Mouse (Mus musculus): ENCODE results near the gene Syngr3. TPM values are rescaled to one million over a fixed set of nuclear protein-coding genes. Genes with fewer than 3 reads are reported as not detected.

Gene Syngr3
- polyA plus RNA-seq, 1 experiment from 2014 or later = 8.2 TPM

DNA sequence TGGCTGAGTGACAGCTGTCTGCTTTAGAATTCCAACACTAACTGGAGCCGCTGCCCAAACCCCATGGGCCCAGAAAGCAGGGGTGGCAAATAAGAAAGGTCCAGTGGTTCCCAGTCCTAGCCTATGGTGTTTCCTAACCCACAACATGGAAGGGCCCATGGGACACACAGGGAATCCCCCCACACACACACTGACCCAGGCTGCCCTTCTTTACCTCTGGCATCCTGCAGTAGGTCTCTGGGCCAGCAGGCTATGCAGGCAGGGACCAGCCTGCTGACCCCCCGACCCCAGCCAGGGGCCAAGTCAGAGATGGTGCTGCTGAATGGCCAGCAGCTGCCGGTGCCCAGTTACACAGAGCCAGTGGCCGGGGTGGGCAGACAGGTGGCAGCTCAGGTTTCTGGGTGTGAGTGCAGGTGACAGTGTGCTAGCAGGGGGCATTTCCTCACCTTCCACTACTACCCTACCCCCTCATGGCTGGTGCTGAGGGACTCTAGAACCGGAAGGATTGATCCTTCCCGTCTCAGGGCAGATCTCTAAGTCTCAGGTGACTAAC, 46.9 kb downstream of the Syngr3 start:
- ATAC-seq (ENCODE audit: low read depth) (no peak), DNase-seq (ENCODE audit: low spot score) (no peak)
- Histone ChIP-seq H3K36me3 (ENCODE audit: control insufficient read depth, insufficient read depth, low read length) (peaks cover 27% of the 10 kb centered on the region), H3K4me2 (ENCODE audit: low read depth, low read length) (no peak overlapping the region), H3K4me1 (ENCODE audit: control insufficient read depth, insufficient read depth, low read length) (peaks cover 33% of the 10 kb centered on the region), H3K9me3 (ENCODE audit: control insufficient read depth, low read length) (no peaks in the 10 kb centered on the region), H3K9ac (ENCODE audit: low read depth, low read length) (no peak overlapping the region), H3K27ac (replicated peaks; ENCODE audit: low read depth, low read length) (no peak overlapping the region), H3K4me3 (ENCODE audit: low read depth, low read length) (no peak overlapping the region), H3K27me3 (replicated peaks; ENCODE audit: control insufficient read depth, insufficient read depth, low read length) (no peaks in the 10 kb centered on the region)
- 53% methylated on average over 6 of the region's 6 CpGs for WGBS

- no peak overlapping the region for H3K4me2 ChIP-seq (ENCODE audit: low read depth, low read length)
- DNase-seq (ENCODE audit: low spot score) (no peak), ATAC-seq (ENCODE audit: low read depth) (no peak)
- no peak overlapping the region for H3K9ac ChIP-seq (ENCODE audit: low read depth, low read length)
- peaks cover 33% of the 10 kb centered on the region for H3K4me1 ChIP-seq (ENCODE audit: control insufficient read depth, insufficient read depth, low read length)
- no peak overlapping the region for H3K27ac ChIP-seq (replicated peaks; ENCODE audit: low read depth, low read length)
- H3K4me3 ChIP-seq (ENCODE audit: low read depth, low read length) = no peak overlapping the region
- H3K36me3 ChIP-seq (ENCODE audit: control insufficient read depth, insufficient read depth, low read length) = peaks cover 24% of the 10 kb centered on the region
- 93% methylated on average over 14 of the region's 14 CpGs for WGBS
- H3K27me3 ChIP-seq (replicated peaks; ENCODE audit: control insufficient read depth, insufficient read depth, low read length) = no peaks in the 10 kb centered on the region
- no peaks in the 10 kb centered on the region for H3K9me3 ChIP-seq (ENCODE audit: control insufficient read depth, low read length)
Observed at GRCm38 (mm10) chr17:24641944-24642343, 47.8 kb downstream of the Syngr3 start.

DNA sequence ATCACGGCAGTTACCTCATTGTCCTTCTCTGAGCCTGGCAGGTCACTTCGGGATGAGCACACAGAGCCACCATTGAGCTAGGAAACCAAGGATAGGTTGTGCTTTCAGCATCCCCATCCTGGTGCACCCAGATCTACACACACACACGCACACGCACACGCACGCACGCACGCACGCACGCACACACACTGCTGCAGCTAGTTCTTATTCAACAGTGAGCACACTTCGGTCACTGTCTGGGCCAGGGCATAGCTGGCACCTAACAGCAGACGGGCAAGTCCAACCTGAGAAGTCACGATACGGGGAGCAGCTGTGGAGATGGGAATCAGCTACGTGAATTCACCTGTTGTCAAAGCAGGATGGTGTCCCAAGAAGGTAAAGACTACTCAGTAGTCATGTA, 49.2 kb downstream of the Syngr3 start:
- Histone ChIP-seq H3K9me3 (ENCODE audit: control insufficient read depth, low read length) (no peaks in the 10 kb centered on the region), H3K36me3 (ENCODE audit: control insufficient read depth, insufficient read depth, low read length) (peaks cover 22% of the 10 kb centered on the region), H3K27ac (replicated peaks; ENCODE audit: low read depth, low read length) (peak overlapping the region; percentile 93), H3K4me1 (ENCODE audit: control insufficient read depth, insufficient read depth, low read length) (peaks cover 33% of the 10 kb centered on the region), H3K27me3 (replicated peaks; ENCODE audit: control insufficient read depth, insufficient read depth, low read length) (no peaks in the 10 kb centered on the region), H3K9ac (ENCODE audit: low read depth, low read length) (no peak overlapping the region), H3K4me3 (ENCODE audit: low read depth, low read length) (no peak overlapping the region), H3K4me2 (ENCODE audit: low read depth, low read length) (no peak overlapping the region)
- DNase-seq (ENCODE audit: low spot score) (no peak), ATAC-seq (ENCODE audit: low read depth) (no peak)
- 95% methylated on average over 15 of the region's 15 CpGs for WGBS

DNA sequence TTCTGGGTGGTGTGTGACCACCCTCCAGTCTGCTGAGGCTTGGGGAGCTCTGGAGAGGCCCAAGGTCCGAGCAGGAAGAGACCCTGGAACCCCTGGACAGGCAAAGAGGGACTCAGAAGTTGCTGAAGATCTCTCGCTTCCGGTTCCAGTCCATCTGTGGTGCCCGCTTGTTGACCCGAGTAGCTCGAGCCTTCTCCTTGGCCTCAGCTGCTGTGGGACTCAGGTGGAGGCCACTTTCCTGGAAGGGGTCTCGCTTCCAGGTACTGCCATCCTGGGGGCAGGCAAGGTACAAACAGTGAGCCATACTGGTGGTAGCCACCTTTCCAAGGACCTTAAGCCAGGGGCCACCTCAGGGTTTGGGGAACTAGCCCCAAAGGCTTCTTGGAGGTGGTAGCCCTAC, 49.6 kb downstream of the Syngr3 start:
- peak overlapping the region; percentile 35; the same call in 1 of the 2 replicates for H3K9ac ChIP-seq (ENCODE audit: low read depth, low read length)
- peaks cover 22% of the 10 kb centered on the region for H3K36me3 ChIP-seq (ENCODE audit: control insufficient read depth, insufficient read depth, low read length)
- H3K9me3 ChIP-seq (ENCODE audit: control insufficient read depth, low read length) = no peaks in the 10 kb centered on the region
- WGBS = 89% methylated on average over 7 of the region's 7 CpGs
- peak overlapping the region; percentile 93 for H3K27ac ChIP-seq (replicated peaks; ENCODE audit: low read depth, low read length)
- peak overlapping the region; percentile 19; the same call in 1 of the 2 replicates for H3K4me2 ChIP-seq (ENCODE audit: low read depth, low read length)
- DNase-seq (ENCODE audit: low spot score) = no peak
- H3K4me3 ChIP-seq (ENCODE audit: low read depth, low read length) = no peak overlapping the region
- no peak for ATAC-seq (ENCODE audit: low read depth)
- H3K4me1 ChIP-seq (ENCODE audit: control insufficient read depth, insufficient read depth, low read length) = peaks cover 29% of the 10 kb centered on the region
- H3K27me3 ChIP-seq (replicated peaks; ENCODE audit: control insufficient read depth, insufficient read depth, low read length) = no peaks in the 10 kb centered on the region

DNA sequence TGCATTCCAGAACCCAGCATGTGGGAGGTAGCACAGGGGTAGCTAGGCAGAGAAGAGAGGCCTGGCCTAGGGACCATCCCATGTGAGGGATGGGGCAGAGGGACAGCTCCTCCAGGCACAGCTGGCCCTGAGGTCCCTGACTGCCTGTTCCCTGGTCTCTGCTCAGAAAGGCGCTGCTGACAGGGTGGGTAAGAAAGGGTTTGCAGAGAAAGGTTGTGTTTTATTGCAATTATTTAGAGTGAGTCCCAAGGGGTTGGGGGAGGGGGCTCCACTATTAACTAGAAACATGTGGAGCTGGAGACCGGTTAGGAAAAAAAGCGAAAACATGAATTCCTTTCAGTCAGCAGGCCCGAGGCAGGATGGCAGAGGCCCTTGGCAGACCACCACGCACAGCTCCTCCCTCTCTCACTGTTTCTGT, 50.2 kb downstream of the Syngr3 start:
- peaks cover 23% of the 10 kb centered on the region for H3K4me1 ChIP-seq (ENCODE audit: control insufficient read depth, insufficient read depth, low read length)
- peak overlapping the region; percentile 19 for H3K4me2 ChIP-seq (ENCODE audit: low read depth, low read length)
- H3K27me3 ChIP-seq (replicated peaks; ENCODE audit: control insufficient read depth, insufficient read depth, low read length) = no peaks in the 10 kb centered on the region
- peak overlapping the region; percentile 93 for H3K27ac ChIP-seq (replicated peaks; ENCODE audit: low read depth, low read length)
- 12% methylated on average over 5 of the region's 5 CpGs for WGBS
- ATAC-seq (ENCODE audit: low read depth) (peak; percentile 47), DNase-seq (ENCODE audit: low spot score) (peak; percentile 88)
- H3K36me3 ChIP-seq (ENCODE audit: control insufficient read depth, insufficient read depth, low read length) = peaks cover 22% of the 10 kb centered on the region
- H3K9ac ChIP-seq (ENCODE audit: low read depth, low read length) = peak overlapping the region; percentile 35; the same call in 1 of the 2 replicates
- H3K9me3 ChIP-seq (ENCODE audit: control insufficient read depth, low read length) = no peaks in the 10 kb centered on the region
- H3K4me3 ChIP-seq (ENCODE audit: low read depth, low read length) = no peak overlapping the region

GRCm38 (mm10) chr17:24638840-24639239, 50.9 kb downstream of the Syngr3 start:
- Histone ChIP-seq H3K27me3 (replicated peaks; ENCODE audit: control insufficient read depth, insufficient read depth, low read length) (no peaks in the 10 kb centered on the region), H3K27ac (replicated peaks; ENCODE audit: low read depth, low read length) (peak overlapping the region; percentile 93), H3K9me3 (ENCODE audit: control insufficient read depth, low read length) (no peaks in the 10 kb centered on the region), H3K9ac (ENCODE audit: low read depth, low read length) (peak overlapping the region; percentile 35; the same call in 1 of the 2 replicates), H3K4me1 (ENCODE audit: control insufficient read depth, insufficient read depth, low read length) (peaks cover 19% of the 10 kb centered on the region), H3K36me3 (ENCODE audit: control insufficient read depth, insufficient read depth, low read length) (peaks cover 22% of the 10 kb centered on the region), H3K4me2 (ENCODE audit: low read depth, low read length) (no peak overlapping the region; the same call in 1 of the 2 replicates), H3K4me3 (ENCODE audit: low read depth, low read length) (no peak overlapping the region)
- peak; percentile 69 for DNase-seq (ENCODE audit: low spot score)
- ATAC-seq (ENCODE audit: low read depth) = peak; percentile 46
- WGBS = 40% methylated on average over 9 of the region's 9 CpGs

- H3K27me3 ChIP-seq (replicated peaks; ENCODE audit: control insufficient read depth, insufficient read depth, low read length) = no peaks in the 10 kb centered on the region
- peak overlapping the region; percentile 35; the same call in 1 of the 2 replicates for H3K9ac ChIP-seq (ENCODE audit: low read depth, low read length)
- H3K9me3 ChIP-seq (ENCODE audit: control insufficient read depth, low read length) = no peaks in the 10 kb centered on the region
- H3K4me3 ChIP-seq (ENCODE audit: low read depth, low read length) = no peak overlapping the region
- H3K4me2 ChIP-seq (ENCODE audit: low read depth, low read length) = no peak overlapping the region
- no peak for ATAC-seq (ENCODE audit: low read depth)
- peaks cover 22% of the 10 kb centered on the region for H3K36me3 ChIP-seq (ENCODE audit: control insufficient read depth, insufficient read depth, low read length)
- H3K27ac ChIP-seq (replicated peaks; ENCODE audit: low read depth, low read length) = peak overlapping the region; percentile 93
- peaks cover 23% of the 10 kb centered on the region for H3K4me1 ChIP-seq (ENCODE audit: control insufficient read depth, insufficient read depth, low read length)
- no peak for DNase-seq (ENCODE audit: low spot score)
- WGBS = 88% methylated on average over 4 of the region's 4 CpGs
Observed at GRCm38 (mm10) chr17:24638214-24638613, 51.5 kb downstream of the Syngr3 start.

GRCm38 (mm10) chr17:24636781-24637481, 52.8 kb downstream of the Syngr3 start:
- H3K9me3 ChIP-seq (ENCODE audit: control insufficient read depth, low read length) = no peaks in the 10 kb centered on the region
- H3K27me3 ChIP-seq (replicated peaks; ENCODE audit: control insufficient read depth, insufficient read depth, low read length) = no peaks in the 10 kb centered on the region
- no peak overlapping the region for H3K4me2 ChIP-seq (ENCODE audit: low read depth, low read length)
- no peak overlapping the region for H3K27ac ChIP-seq (replicated peaks; ENCODE audit: low read depth, low read length)
- ATAC-seq (ENCODE audit: low read depth) (no peak), DNase-seq (ENCODE audit: low spot score) (no peak)
- H3K9ac ChIP-seq (ENCODE audit: low read depth, low read length) = no peak overlapping the region
- peaks cover 20% of the 10 kb centered on the region for H3K36me3 ChIP-seq (ENCODE audit: control insufficient read depth, insufficient read depth, low read length)
- 75% methylated on average over 5 of the region's 5 CpGs for WGBS
- no peak overlapping the region for H3K4me3 ChIP-seq (ENCODE audit: low read depth, low read length)
- peaks cover 27% of the 10 kb centered on the region for H3K4me1 ChIP-seq (ENCODE audit: control insufficient read depth, insufficient read depth, low read length)

Data from embryonic facial prominence, embryonic 14.5 days (tissue).